Mouse (Mus musculus): Measurements from ENCODE around the gene Mrpl52. TPM values are rescaled to one million over a fixed set of nuclear protein-coding genes. Genes with fewer than 3 reads are reported as not detected.

Gene Mrpl52
- polyA plus RNA-seq, 1 experiment from 2014 or later: 273 TPM

Other genes with a start within 250 kb of the Mrpl52 start
- 436 and 440 TPM in 2 replicates for gene Dad1, start 172.8 kb upstream of the Mrpl52 start, polyA plus RNA-seq (2015; fragmentation: Nextera tagmentation; extraction: Ambion mirVana)
- 43.1 and 44.1 TPM in 2 replicates for gene Abhd4, start 172.7 kb upstream of the Mrpl52 start, polyA plus RNA-seq (2015; fragmentation: Nextera tagmentation; extraction: Ambion mirVana)
- gene Olfr49, start 142.0 kb upstream of the Mrpl52 start, polyA plus RNA-seq (2015; fragmentation: Nextera tagmentation; extraction: Ambion mirVana): not detected in 2 replicates
- 38.1 and 44.6 TPM in 2 replicates for gene Oxa1l, start 66.1 kb upstream of the Mrpl52 start, polyA plus RNA-seq (2015; fragmentation: Nextera tagmentation; extraction: Ambion mirVana)
- gene Slc7a7, start 9.1 kb upstream of the Mrpl52 start, polyA plus RNA-seq (2015; fragmentation: Nextera tagmentation; extraction: Ambion mirVana): 17.0 and 19.9 TPM in 2 replicates
- 126 and 139 TPM in 2 replicates for gene Mmp14, start 4.7 kb downstream of the Mrpl52 start, polyA plus RNA-seq (2015; fragmentation: Nextera tagmentation; extraction: Ambion mirVana)
- 49.6 and 51.9 TPM in 2 replicates for gene Lrp10, start 37.2 kb downstream of the Mrpl52 start, polyA plus RNA-seq (2015; fragmentation: Nextera tagmentation; extraction: Ambion mirVana)
- gene Rem2, start 49.2 kb downstream of the Mrpl52 start, polyA plus RNA-seq (2015; fragmentation: Nextera tagmentation; extraction: Ambion mirVana): 1.6 and 2.3 TPM in 2 replicates
- gene Prmt5, start 90.6 kb downstream of the Mrpl52 start, polyA plus RNA-seq (2015; fragmentation: Nextera tagmentation; extraction: Ambion mirVana): 66.6 and 71.7 TPM in 2 replicates
- 48.3 and 49.3 TPM in 2 replicates for gene Haus4, start 127.7 kb downstream of the Mrpl52 start, polyA plus RNA-seq (2015; fragmentation: Nextera tagmentation; extraction: Ambion mirVana)
- 30.8 and 32.0 TPM in 2 replicates for gene Ajuba, start 150.6 kb downstream of the Mrpl52 start, polyA plus RNA-seq (2015; fragmentation: Nextera tagmentation; extraction: Ambion mirVana)
- gene 4931414P19Rik, start 179.1 kb downstream of the Mrpl52 start, polyA plus RNA-seq (2015; fragmentation: Nextera tagmentation; extraction: Ambion mirVana): 6.7 and 8.3 TPM in 2 replicates
- gene Psmb5, start 191.1 kb downstream of the Mrpl52 start, polyA plus RNA-seq (2015; fragmentation: Nextera tagmentation; extraction: Ambion mirVana): 370 and 382 TPM in 2 replicates
- gene Psmb11, start 194.5 kb downstream of the Mrpl52 start, polyA plus RNA-seq (2015; fragmentation: Nextera tagmentation; extraction: Ambion mirVana): 0.03 TPM in 2 replicates
- not detected in 2 replicates for gene Gm17606, start 214.0 kb downstream of the Mrpl52 start, polyA plus RNA-seq (2015; fragmentation: Nextera tagmentation; extraction: Ambion mirVana)
- 3.7 and 4.5 TPM in 2 replicates for gene Cdh24, start 214.5 kb downstream of the Mrpl52 start, polyA plus RNA-seq (2015; fragmentation: Nextera tagmentation; extraction: Ambion mirVana)